Mouse (Mus musculus): ENCODE results near the gene Cenps.
"Not testable (repeated sequence)": the region's sequence is repeated elsewhere in the genome, so short reads cannot be mapped to it uniquely, and the experiment has no call there.

Cenps gene

GRCm38 (mm10) chr4:149136982-149137770 is at the start of gene Cenps:
Gene Cenps, minus strand, starts transcription at chr4:149137629.
- peak; percentile 97 for DNase-seq (ENCODE audit: low read depth, low spot score)

DNA sequence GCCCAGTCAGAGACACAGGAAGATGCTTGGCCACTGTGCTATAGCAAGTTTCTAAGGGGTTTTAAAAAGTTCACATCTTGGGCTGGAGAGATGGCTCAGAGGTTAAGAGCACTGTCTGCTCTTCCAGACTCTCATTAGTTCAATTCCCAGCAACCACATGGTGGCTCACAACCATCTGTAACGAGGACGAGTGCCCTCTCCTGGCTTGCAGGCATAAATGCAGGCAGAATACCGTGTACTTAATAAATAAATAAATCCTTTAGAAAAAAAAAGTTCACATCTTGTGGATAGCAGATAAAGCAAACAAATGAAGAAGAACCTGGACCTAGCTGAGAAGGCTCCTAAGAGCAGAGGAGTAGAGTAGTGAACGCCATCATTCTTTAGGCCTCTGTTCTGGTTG is 45.3 kb upstream of the Cenps start:
- peak; percentile 83 for DNase-seq (ENCODE audit: low read depth, low spot score)

DNA sequence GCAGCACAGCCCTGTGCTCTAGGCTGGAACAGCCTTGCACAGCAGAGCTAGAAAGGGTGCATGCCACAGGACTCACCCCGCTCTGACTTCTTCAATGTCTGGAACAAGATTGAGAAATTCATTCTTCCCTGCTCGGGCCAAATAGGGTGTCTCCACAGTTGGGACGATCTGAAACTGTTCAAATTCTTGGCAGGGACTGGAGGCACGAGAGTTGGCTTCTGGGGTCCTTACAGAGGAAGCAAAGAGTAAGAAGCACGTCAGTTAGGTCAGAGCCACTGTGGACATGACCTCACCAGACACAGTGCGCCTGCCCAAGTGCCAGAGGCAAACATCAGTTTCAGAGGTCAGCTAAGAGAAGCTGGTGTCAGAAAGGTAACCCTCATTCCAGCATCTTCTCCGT is 44.8 kb upstream of the Cenps start:
- DNase-seq (ENCODE audit: low read depth, low spot score): no peak

DNA sequence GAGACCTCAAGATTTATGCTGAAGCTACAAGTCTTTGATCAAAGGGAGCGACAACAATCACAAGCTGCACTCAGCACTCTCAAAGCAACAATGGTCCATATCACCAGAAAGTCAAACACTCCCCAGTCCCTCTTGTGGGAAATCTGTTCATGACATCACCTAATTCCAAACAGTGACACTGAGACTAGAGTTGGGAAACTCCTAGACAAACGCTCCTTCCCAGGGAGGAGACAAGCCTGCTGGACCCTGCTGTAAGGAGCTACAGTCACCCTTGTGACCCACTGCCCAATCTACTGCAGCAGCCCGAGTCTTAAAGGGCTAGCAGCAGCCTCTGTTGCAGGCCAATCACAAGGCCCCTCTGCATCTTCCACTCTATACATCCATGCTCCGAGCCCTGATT is 42.1 kb upstream of the Cenps start:
- no peak for DNase-seq (ENCODE audit: low read depth, low spot score)

- no peak for DNase-seq (ENCODE audit: low read depth, low spot score)
Measured at GRCm38 (mm10) chr4:149179160-149179559, 41.7 kb upstream of the Cenps start.

- DNase-seq (ENCODE audit: low read depth, low spot score): no peak
Measured at GRCm38 (mm10) chr4:149178328-149178727, 40.9 kb upstream of the Cenps start.

DNA sequence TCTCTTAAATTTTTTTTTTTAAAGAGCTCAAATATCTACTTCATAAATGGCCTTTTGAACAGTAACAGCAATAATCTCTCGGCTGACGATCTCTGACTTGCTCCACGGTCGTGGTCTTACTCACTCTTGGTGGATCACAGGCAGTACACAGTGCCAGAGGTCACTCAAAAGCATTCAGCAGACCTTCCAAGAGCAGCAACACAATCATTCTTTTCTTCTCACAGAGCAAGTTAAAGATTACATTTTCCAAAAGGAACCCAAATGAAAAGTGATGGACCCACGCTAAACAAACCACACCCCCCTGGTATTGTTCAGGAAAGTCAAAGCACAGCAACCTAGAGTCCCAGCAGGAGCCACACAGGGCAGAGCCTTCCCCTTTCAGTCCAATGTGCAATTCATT is 39.6 kb upstream of the Cenps start:
- DNase-seq (ENCODE audit: low read depth, low spot score): no peak

GRCm38 (mm10) chr4:149176645-149177044 is 39.2 kb upstream of the Cenps start:
- DNase-seq (ENCODE audit: low read depth, low spot score): no peak

DNA sequence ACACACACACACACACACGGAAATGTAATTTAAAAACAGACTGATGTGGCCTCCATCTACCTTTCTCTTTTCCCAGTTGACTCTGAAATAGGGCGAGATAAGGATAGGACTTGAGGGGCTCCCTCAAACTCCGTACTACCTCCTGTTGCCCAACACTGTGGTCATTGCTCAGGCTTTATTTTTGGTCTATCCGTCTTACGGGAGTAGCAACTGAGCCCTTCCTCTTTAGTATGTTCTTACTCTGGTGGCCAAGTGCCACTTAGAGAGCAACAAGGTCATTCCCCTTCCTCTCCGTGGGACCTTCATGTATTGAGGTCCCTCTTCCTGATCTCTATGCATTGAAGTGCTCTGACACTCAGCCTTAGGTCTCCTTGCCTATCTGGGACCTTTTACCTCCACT is 36.2 kb upstream of the Cenps start:
- DNase-seq (ENCODE audit: low read depth, low spot score): no peak

GRCm38 (mm10) chr4:149172666-149173065 is 35.2 kb upstream of the Cenps start:
- DNase-seq (ENCODE audit: low read depth, low spot score): no peak

GRCm38 (mm10) chr4:149172083-149172482 is 34.7 kb upstream of the Cenps start:
- no peak for DNase-seq (ENCODE audit: low read depth, low spot score)

DNA sequence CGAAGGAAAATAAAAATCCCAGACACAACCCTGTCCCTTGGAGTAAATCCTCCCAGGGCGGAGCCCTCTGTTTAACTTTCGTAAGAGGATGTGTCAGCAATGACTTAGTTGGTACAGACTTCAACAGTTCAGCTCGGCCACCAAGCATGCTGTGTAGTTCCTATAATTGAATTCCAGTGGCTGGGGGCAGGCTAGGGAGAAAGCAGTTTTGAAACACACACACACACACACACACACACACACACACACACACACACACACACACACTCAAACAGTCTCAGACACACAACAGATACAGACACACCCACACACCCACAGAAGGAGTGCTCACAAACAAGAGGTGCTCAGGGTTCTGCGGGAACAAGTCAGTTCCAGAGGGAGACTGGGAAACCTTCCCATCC is 34.2 kb upstream of the Cenps start:
- DNase-seq (ENCODE audit: low read depth, low spot score): no peak

GRCm38 (mm10) chr4:149170394-149170931 is 33.0 kb upstream of the Cenps start:
- DNase-seq (ENCODE audit: low read depth, low spot score): peak; percentile 64

- DNase-seq (ENCODE audit: low read depth, low spot score): not testable (repeated sequence)
Measured at GRCm38 (mm10) chr4:149169926-149170325, 32.5 kb upstream of the Cenps start.

DNA sequence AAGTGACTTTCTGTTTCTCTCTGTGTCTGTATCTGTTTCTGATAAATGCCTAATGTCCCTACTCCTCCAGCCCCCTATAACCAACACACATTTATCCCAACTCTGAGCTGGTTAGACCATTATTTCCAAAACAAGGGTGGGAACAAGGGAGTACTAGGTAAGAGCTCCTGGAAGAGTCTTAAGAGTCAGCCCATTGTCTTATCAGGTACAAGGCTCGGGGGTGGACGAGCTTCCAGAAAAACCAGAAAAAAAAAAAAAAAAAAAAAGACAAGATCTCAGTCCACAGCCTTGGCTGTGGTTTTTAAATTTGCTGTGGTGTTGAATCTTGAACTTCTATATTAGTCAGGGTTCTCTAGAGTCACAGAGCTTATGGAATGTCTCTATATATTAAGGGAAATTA is 30.6 kb upstream of the Cenps start:
- DNase-seq (ENCODE audit: low read depth, low spot score): no peak

GRCm38 (mm10) chr4:149166957-149167611 is 29.7 kb upstream of the Cenps start:
- no peak for DNase-seq (ENCODE audit: low read depth, low spot score)

GRCm38 (mm10) chr4:149166215-149166946 is 29.0 kb upstream of the Cenps start, which contains the start of gene Pgd:
Gene Pgd, minus strand, starts transcription at chr4:149166771.
- peak; percentile 98 for DNase-seq (ENCODE audit: low read depth, low spot score)

GRCm38 (mm10) chr4:149164150-149164549 is 26.7 kb upstream of the Cenps start:
- DNase-seq (ENCODE audit: low read depth, low spot score): peak; percentile 61

DNA sequence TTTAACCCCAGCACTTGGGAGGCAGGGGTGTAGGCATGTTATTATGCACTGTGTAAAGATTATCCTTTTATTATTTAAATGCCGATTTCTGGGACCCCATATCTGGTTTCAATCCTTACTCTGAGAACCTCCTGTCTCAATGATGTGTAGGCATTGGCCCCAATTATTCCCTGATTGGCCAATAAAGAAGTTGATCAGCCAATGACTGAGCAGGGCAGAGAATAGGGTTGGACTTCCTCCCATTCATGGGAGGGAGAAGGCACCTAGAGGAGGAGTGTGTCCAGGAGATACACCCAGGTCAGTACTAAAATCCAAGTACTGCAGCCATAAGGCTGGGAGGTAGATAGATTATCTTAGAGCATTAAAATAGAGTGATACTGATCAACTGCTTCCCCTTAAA is 25.8 kb upstream of the Cenps start:
- DNase-seq (ENCODE audit: low read depth, low spot score): peak; percentile 58

- peak; percentile 73 for DNase-seq (ENCODE audit: low read depth, low spot score)
Measured at GRCm38 (mm10) chr4:149161166-149161565, 23.7 kb upstream of the Cenps start.

- DNase-seq (ENCODE audit: low read depth, low spot score): no peak
Measured at GRCm38 (mm10) chr4:149159891-149160290, 22.5 kb upstream of the Cenps start.

GRCm38 (mm10) chr4:149159203-149159602 is 21.8 kb upstream of the Cenps start:
- no peak for DNase-seq (ENCODE audit: low read depth, low spot score)
